Mouse (Mus musculus) testis, adult 2 months (tissue): ENCODE results near the gene Celf5. TPM values are rescaled to one million over a fixed set of nuclear protein-coding genes. Genes with fewer than 3 reads are reported as not detected.
A peak's percentile ranks its signal among the peaks of the same experiment; 100 is the strongest.

Experiments
- H3K27ac ChIP-seq: fragments of 200-500 bp; 2 replicates; pipeline ENCODE4 v1.5.1; 2012; ENCODE audit warnings: low read depth, low read length; ENCODE audit not compliant: control insufficient read depth, insufficient read depth
- H3K27me3 ChIP-seq: fragments of 200-500 bp; 2 replicates; pipeline ENCODE4 v1.6.1; 2012; ENCODE audit warnings: mild to moderate bottlenecking, low read length, moderate library complexity; ENCODE audit not compliant: control insufficient read depth, insufficient read depth
- H3K36me3 ChIP-seq: fragments of 200-500 bp; 2 replicates; pipeline ENCODE4 v1.6.1; 2012; ENCODE audit warnings: mild to moderate bottlenecking, low read length; ENCODE audit not compliant: control insufficient read depth, insufficient read depth
- H3K4me1 ChIP-seq: fragments of 200-500 bp; 2 replicates; pipeline ENCODE4 v1.6.1; 2012; ENCODE audit warnings: low read length; ENCODE audit not compliant: control insufficient read depth, insufficient read depth
- H3K4me3 ChIP-seq: fragments of 200-500 bp; 2 replicates; pipeline ENCODE4 v1.5.1; 2012; ENCODE audit warnings: low read depth, mild to moderate bottlenecking, low read length, moderate library complexity, mixed read lengths; ENCODE audit not compliant: control insufficient read depth
- CTCF ChIP-seq: fragments of 200-500 bp; IDR thresholded peaks from 2 replicates; pipeline ENCODE4 v1.5.1; 2012; ENCODE audit warnings: low read depth, mild to moderate bottlenecking, inconsistent platforms, low read length, moderate library complexity; ENCODE audit not compliant: control insufficient read depth, insufficient read depth, insufficient replicate concordance
- POLR2A ChIP-seq: fragments of 200-500 bp; IDR thresholded peaks from 2 replicates; pipeline ENCODE4 v1.6.1; 2012; ENCODE audit warnings: low read depth, mild to moderate bottlenecking, inconsistent platforms, low read length, moderate library complexity; ENCODE audit not compliant: control insufficient read depth
- polyA plus RNA-seq: library from polyadenylated mRNA; depleted of rRNA; stranded (reverse); fragments of >200 nt; gene quantifications from 2 replicates; pipeline ENCODE4 v1.2.3, GENCODE M21; 2012

Gene Celf5
- polyA plus RNA-seq, 1 experiment = 163 TPM

- Histone ChIP-seq H3K27me3 (no peaks in the 10 kb centered on the region), H3K27ac (no peak overlapping the region; the same call in 1 of the 2 replicates), H3K4me3 (no peak overlapping the region), H3K4me1 (peaks cover 21% of the 10 kb centered on the region), H3K36me3 (no peaks in the 10 kb centered on the region)
- TF ChIP-seq CTCF (no peak), POLR2A (no peak)
These were observed 59.8 kb downstream of the Celf5 start for GRCm38 (mm10) chr10:81422661-81423217.

GRCm38 (mm10) chr10:81422191-81422590 is 60.3 kb downstream of the Celf5 start:
- H3K4me1 ChIP-seq = peaks cover 23% of the 10 kb centered on the region
- H3K27me3 ChIP-seq = no peaks in the 10 kb centered on the region
- no peaks in the 10 kb centered on the region for H3K36me3 ChIP-seq
- H3K4me3 ChIP-seq = no peak overlapping the region
- no peak; the same call in 1 of the 2 replicates for TF ChIP-seq POLR2A
- no peak for TF ChIP-seq CTCF
- H3K27ac ChIP-seq = no peak overlapping the region; the same call in 1 of the 2 replicates

DNA sequence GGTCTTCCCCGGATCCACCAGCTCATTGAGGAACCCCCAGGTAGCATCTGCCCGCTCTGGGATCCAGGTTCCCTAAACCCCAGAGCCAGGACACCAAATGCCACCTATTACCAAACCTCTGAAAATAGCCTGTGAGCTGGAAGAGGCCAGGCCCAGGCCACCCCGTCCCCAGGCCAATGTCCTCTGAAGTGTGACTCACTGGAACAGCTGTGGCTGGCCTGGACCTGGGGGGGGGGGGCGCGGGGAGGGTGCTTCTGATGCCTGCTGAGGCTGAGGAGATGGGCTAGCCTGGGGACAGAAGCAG is 60.8 kb downstream of the Celf5 start:
- TF ChIP-seq POLR2A = no peak
- no peak for TF ChIP-seq CTCF
- Histone ChIP-seq H3K27ac (no peak overlapping the region), H3K27me3 (no peaks in the 10 kb centered on the region), H3K36me3 (no peaks in the 10 kb centered on the region), H3K4me1 (peaks cover 23% of the 10 kb centered on the region), H3K4me3 (no peak overlapping the region)

DNA sequence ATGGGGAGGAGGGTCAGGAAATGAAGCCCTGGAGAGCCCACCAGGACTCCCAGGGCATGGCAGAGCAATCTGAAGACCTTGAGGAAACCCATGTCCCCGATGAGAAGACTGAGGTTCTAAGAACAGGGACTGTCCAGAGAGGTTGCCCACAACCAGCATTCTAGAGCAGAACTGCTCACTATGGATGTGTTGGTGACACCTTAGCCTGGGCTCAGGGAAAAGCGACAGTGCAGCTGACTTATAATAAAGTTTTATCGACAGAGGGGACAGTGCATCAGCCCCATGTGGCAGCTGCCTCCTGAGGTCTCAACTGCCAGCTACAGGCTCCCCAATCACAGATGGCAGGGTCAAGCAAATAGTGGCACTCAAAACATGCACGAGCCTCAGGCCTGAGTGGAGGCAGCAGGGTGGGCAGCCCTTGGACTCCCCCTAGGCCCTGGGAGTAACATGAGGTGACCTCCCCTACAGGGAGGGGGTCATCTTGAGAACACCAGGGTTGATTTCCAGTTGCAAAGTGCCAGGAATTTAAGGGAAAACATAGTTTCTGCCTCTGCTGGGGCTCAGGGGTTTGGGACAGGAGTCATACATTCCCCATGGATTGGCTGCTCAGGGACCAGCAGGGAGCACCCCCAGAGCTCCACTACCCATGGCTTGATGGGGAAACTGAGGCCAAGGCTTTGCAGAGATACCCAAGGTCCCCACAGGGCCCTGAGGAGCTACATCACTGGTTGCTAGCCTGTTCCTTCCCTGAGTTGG is 61.3 kb downstream of the Celf5 start:
- H3K36me3 ChIP-seq = no peaks in the 10 kb centered on the region
- no peak overlapping the region for H3K27ac ChIP-seq
- no peaks in the 10 kb centered on the region for H3K27me3 ChIP-seq
- peak overlapping the region; percentile 78 for H3K4me3 ChIP-seq
- no peak for TF ChIP-seq POLR2A
- no peak for TF ChIP-seq CTCF
- H3K4me1 ChIP-seq = peaks cover 26% of the 10 kb centered on the region

DNA sequence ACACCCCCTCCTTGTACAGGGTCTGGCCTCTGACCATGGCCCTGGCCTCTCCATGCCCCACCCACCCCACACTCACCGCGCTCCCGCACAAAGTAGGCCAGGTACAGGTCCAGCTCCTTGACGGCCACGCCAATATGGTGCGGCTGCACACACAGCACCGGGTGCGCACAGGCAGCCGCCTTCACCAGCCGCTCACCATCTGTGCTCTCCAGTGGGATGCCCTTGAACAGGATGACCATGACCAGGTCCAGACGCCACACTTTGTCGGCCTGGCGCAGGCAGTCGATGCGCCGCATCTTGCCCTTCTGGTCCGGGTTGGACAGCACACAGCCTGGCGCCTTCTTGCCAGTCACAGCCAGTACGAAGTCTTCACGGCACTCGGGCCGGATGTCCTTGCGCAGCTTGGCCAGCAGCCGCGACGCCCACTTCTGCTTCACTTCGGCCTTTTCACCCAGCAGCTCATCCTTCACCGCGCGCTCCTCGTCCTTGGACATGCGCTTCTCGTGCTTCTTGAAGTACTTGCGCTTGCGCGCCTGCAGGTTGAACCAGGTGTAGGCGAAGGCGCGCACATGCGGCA is 62.2 kb downstream of the Celf5 start:
- Histone ChIP-seq H3K27ac (peak overlapping the region; percentile 48; the same call in 1 of the 2 replicates), H3K4me1 (peaks cover 31% of the 10 kb centered on the region), H3K4me3 (peak overlapping the region; percentile 78), H3K36me3 (no peaks in the 10 kb centered on the region), H3K27me3 (no peaks in the 10 kb centered on the region)
- no peak for TF ChIP-seq POLR2A
- TF ChIP-seq CTCF = no peak

- H3K27ac ChIP-seq = peak overlapping the region; percentile 46; the same call in 1 of the 2 replicates
- H3K27me3 ChIP-seq = no peaks in the 10 kb centered on the region
- peak overlapping the region; percentile 78 for H3K4me3 ChIP-seq
- H3K4me1 ChIP-seq = peaks cover 33% of the 10 kb centered on the region
- H3K36me3 ChIP-seq = no peaks in the 10 kb centered on the region
- TF ChIP-seq POLR2A = peak; percentile 60; the same call in 1 of the 2 replicates
- no peak for TF ChIP-seq CTCF
These were observed 63.2 kb downstream of the Celf5 start for GRCm38 (mm10) chr10:81419111-81419928.
